Comparison of ENCODE assay signal across 16 mouse cellular contexts in the genomic region with DNA sequence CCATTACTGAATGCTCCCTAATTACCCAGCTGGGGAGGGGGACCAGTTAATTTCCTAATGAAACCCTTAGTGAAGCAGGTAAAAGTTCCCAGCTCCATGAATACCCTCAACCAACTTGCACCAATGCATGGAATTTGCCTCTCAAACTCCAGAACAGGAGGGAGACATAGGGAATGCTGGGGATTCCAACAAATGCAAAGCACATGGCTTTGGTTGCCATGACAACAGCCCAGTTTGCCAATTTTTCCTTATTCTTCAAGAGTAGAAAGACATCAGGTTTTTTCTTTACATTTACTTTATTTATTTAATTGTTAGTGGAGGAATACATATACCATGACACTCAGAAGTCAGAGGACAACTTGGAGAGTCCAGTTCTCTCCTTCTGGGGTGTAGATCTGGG. TPM values are rescaled to one million over a fixed set of nuclear protein-coding genes. Genes with fewer than 3 reads are reported as not detected.
DNase-seq lines count a peak whose midpoint lies in the region; ATAC-seq lines count a peak whose summit lies in the region.
"Had no signal": no experiment of that assay in that cellular context is flagged by ENCODE, and none has a peak within 500 bp of the region (broad histone marks: within the 10 kb centered on the region; RNA-seq: fewer than 3 reads in every experiment).

No protein-coding gene starts in this region.

- H3K4me2 ChIP-seq in heart, embryonic 11.5 days, result no peak overlapping the region
- no peak overlapping the region for H3K4me2 ChIP-seq in embryonic facial prominence, embryonic 14.5 days (ENCODE audit: low read depth, low read length)
- H3K4me2 ChIP-seq: neural tube, embryonic 13.5 days had no signal

- H3K27me3 ChIP-seq in heart, embryonic 11.5 days (ENCODE audit: control insufficient read depth, insufficient read depth, low read length), result no peaks in the 10 kb centered on the region
- H3K27me3 ChIP-seq in embryonic facial prominence, embryonic 14.5 days (replicated peaks; ENCODE audit: control insufficient read depth, insufficient read depth, low read length), result no peaks in the 10 kb centered on the region
- H3K27me3 ChIP-seq: neural tube, embryonic 13.5 days had no signal

- H3K36me3 ChIP-seq in heart, embryonic 11.5 days (ENCODE audit: control insufficient read depth, insufficient read depth, low read length), result no peaks in the 10 kb centered on the region
- no peaks in the 10 kb centered on the region for H3K36me3 ChIP-seq in embryonic facial prominence, embryonic 14.5 days (ENCODE audit: control insufficient read depth, insufficient read depth, low read length)
- H3K36me3 ChIP-seq: neural tube, embryonic 13.5 days had no signal

- no peak for ATAC-seq in heart, embryonic 11.5 days (replicated peaks; ENCODE audit: insufficient number of reproducible peaks, low FRiP score, low TSS enrichment)
- no peak for ATAC-seq in embryonic facial prominence, embryonic 14.5 days (ENCODE audit: low read depth)
- ATAC-seq: Patski had no signal

- no peak overlapping the region for H3K9ac ChIP-seq in heart, embryonic 11.5 days (ENCODE audit: low read depth, low read length)
- H3K9ac ChIP-seq in embryonic facial prominence, embryonic 14.5 days (ENCODE audit: low read depth, low read length), result no peak overlapping the region
- H3K9ac ChIP-seq: neural tube, embryonic 13.5 days had no signal

- no peaks in the 10 kb centered on the region for H3K9me3 ChIP-seq in heart, embryonic 11.5 days (replicated peaks; ENCODE audit: control insufficient read depth, low read length)
- H3K9me3 ChIP-seq in embryonic facial prominence, embryonic 14.5 days (ENCODE audit: control insufficient read depth, low read length), result no peaks in the 10 kb centered on the region
- H3K9me3 ChIP-seq: neural tube, embryonic 13.5 days had no signal

- H3K4me3 ChIP-seq in heart, embryonic 11.5 days (ENCODE audit: low read depth, low read length), result no peak overlapping the region
- H3K4me3 ChIP-seq in embryonic facial prominence, embryonic 14.5 days (ENCODE audit: low read depth, low read length), result no peak overlapping the region
- H3K4me3 ChIP-seq: neural tube, embryonic 13.5 days had no signal

- H3K27ac ChIP-seq in heart, embryonic 11.5 days (ENCODE audit: low read depth, low read length), result no peak overlapping the region
- 0 out of 2 replicates have a peak overlapping the region, but pooled peaks have one; percentile 10 for H3K27ac ChIP-seq in embryonic facial prominence, embryonic 14.5 days (replicated peaks; ENCODE audit: low read depth, low read length)
- H3K27ac ChIP-seq: neural tube, embryonic 13.5 days had no signal

- peak; percentile 22 for DNase-seq in heart, postnatal 4 days
- DNase-seq in R1 (ENCODE audit: low read depth, low spot score) (peak; percentile 70), MN1 (ENCODE audit: low spot score) (no peak)
- peak; percentile 89 for DNase-seq in embryonic facial prominence, embryonic 14.5 days (ENCODE audit: low spot score)
- DNase-seq in mesoderm, embryonic 11.5 days (ENCODE audit: low read depth, low spot score), result peak; percentile 41
- DNase-seq in gastrocnemius, postnatal 10 days, result no peak
- DNase-seq in spleen, postnatal 4 days (ENCODE audit: low spot score in 2 of 2), result no peak
- DNase-seq: adrenal gland, postnatal 25 days; cerebellum, adult 9-11 months; gastrocnemius, postnatal 36 days; heart, postnatal 10 days; kidney, adult 2 months; lung, adult 2 months had no signal

- no peaks in the 10 kb centered on the region for H3K4me1 ChIP-seq in heart, embryonic 11.5 days (ENCODE audit: control insufficient read depth, insufficient read depth, low read length)
- H3K4me1 ChIP-seq in embryonic facial prominence, embryonic 14.5 days (ENCODE audit: control insufficient read depth, insufficient read depth, low read length), result peaks cover 5% of the 10 kb centered on the region; the same call in 1 of the 2 replicates
- H3K4me1 ChIP-seq: neural tube, embryonic 13.5 days had no signal

RNA-seq across cellular contexts. Expression of a gene that starts 7.6 kb away (rescaled TPM):
- 10 to 100 TPM; 19.8 to 22.2 TPM for total RNA-seq in heart, postnatal 4 days (2021)
- 12.8 and 16.8 TPM in 2 replicates for polyA plus RNA-seq in heart, embryonic 11.5 days (2014; fragmentation: Nextera tagmentation; extraction: Ambion mirVana)
- 16.5 and 18.2 TPM in 2 replicates for polyA plus RNA-seq in embryonic facial prominence, embryonic 14.5 days (2014; fragmentation: Nextera tagmentation; extraction: Ambion mirVana)
- 10 to 100 TPM; 16.8 to 21.0 TPM for total RNA-seq in gastrocnemius, postnatal 10 days (2021)

RNA-seq across cellular contexts. Expression of a gene that starts 44.8 kb away (rescaled TPM):
- 10 to 100 TPM; 22.1 to 27.5 TPM for total RNA-seq in heart, postnatal 4 days (2021)
- polyA plus RNA-seq in heart, embryonic 11.5 days (2014; fragmentation: Nextera tagmentation; extraction: Ambion mirVana), result 4.2 and 6.4 TPM in 2 replicates
- polyA plus RNA-seq in embryonic facial prominence, embryonic 14.5 days (2014; fragmentation: Nextera tagmentation; extraction: Ambion mirVana), result 7.3 and 9.6 TPM in 2 replicates
- 10 to 100 TPM; 10.4 to 13.6 TPM for total RNA-seq in gastrocnemius, postnatal 10 days (2021)

Comparison
In these comparisons a context has a peak if more than half of its experiments do, and no peak if none do; other contexts are left out.
1. DNase-seq: peak in heart, postnatal 4 days (single experiment), R1 (single experiment), embryonic facial prominence, embryonic 14.5 days (single experiment) and mesoderm, embryonic 11.5 days (single experiment); none in MN1 (single experiment), gastrocnemius, postnatal 10 days (single experiment) and spleen, postnatal 4 days (0 of 2).